Mouse (Mus musculus) heart, postnatal 10 days (tissue): ENCODE measurements at regions not wholly inside any gene's neighbourhood (a gene's known extent, or its start where the extent isn't known, plus 50 kb on each side); places are given as distances from the start of the nearest gene placed in this dataset.

Experiments
- DNase-seq, 2 experiments: peaks; one replicate each; pipeline ENCODE4 v3.0.0; 2021
- intact Hi-C: fragments of 180-260 bp; cut with DNase I; formaldehyde crosslinking; loops from one replicate; pipeline ENCODE4 v1.15.1; 2025

- intact Hi-C loops = no loop called here
- DNase-seq = peak; percentile 97 to 100
Observed at GRCm38 (mm10) chr1:102628061-102628460, 2140.3 kb upstream of the Cdh20 start.

GRCm38 (mm10) chr1:102644379-102644778 is 2123.9 kb upstream of the Cdh20 start:
- intact Hi-C loops = no loop called here
- DNase-seq = no peak

- intact Hi-C loops = no loop called here
- DNase-seq = no peak
Observed at GRCm38 (mm10) chr1:102687367-102688070, 2080.8 kb upstream of the Cdh20 start.

GRCm38 (mm10) chr1:102716459-102716858 is 2051.9 kb upstream of the Cdh20 start:
- intact Hi-C loops = no loop called here
- DNase-seq = no peak

GRCm38 (mm10) chr1:102733991-102734390 is 2034.3 kb upstream of the Cdh20 start:
- no peak for DNase-seq
- intact Hi-C loops = no loop called here

GRCm38 (mm10) chr1:102735392-102735791 is 2032.9 kb upstream of the Cdh20 start:
- intact Hi-C loops = no loop called here
- no peak for DNase-seq

- intact Hi-C loops = no loop called here
- no peak for DNase-seq
Observed at GRCm38 (mm10) chr1:102757941-102758340, 2010.4 kb upstream of the Cdh20 start.
